In the genomic region with DNA sequence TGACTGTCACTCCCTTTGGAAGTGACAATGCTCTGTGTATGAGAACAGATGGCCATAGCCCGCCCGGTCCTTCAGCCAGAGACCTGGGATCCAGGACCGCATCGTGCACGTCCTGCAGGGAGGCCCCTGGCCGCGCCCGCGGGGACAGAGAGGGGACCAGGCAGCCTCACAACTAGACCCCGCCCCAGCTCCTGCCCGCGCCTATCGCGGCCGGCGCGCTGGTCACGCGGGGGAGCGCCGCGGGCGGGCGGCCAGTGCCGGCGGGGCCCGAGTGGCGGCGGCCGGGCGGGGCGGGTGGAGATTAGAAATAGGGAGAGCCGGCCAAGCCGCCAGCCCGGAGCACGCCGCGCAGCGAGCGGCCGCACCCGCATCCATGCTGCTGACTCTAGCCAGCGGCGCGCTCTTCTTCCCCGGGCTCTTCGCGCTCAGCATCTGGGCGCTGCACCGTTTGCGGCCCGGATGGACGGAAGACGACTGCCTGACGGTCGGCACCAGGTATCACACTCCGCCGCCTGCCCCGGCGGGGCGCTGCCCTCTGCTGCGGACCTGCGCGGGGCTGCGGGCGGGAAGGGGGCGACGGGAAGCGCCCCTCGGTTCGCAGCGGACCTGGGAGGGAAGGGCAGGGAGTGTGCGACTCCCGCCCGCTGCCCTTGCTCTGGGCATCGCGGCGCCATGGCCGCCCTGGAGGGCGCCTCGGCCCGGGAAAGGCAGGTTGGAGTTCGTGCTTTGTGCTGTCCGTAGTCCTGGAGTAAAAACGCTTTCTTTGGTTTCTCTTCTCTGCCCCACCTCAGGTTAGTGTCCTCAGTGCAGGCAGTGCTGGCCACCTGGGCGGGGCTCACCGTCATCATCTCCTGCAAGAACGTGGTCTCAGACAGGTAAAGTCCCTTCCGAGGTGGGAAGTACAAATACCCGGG, we compare ENCODE assay signal across 1 mouse cellular context.
TF ChIP-seq lines count a peak whose summit lies in the region.

No protein-coding gene starts in this region.

TF ChIP-seq in CH12.LX, 34 proteins besides CTCF, POLR2A, EP300 and RAD21:
- TF ChIP-seq MYC (IDR thresholded peaks at IDR 0.05; ENCODE audit: low read depth, low read length) (no peak), PAX5 (IDR thresholded peaks at IDR 0.05; ENCODE audit: low read length) (no peak), ELF1 (IDR thresholded peaks at IDR 0.05; ENCODE audit: low read depth, low read length) (no peak), HCFC1 (IDR thresholded peaks at IDR 0.05; ENCODE audit: low read depth, low read length) (no peak), UBTF (IDR thresholded peaks at IDR 0.05; ENCODE audit: low read depth, low read length) (peak; percentile 98), TCF12 (IDR thresholded peaks at IDR 0.05; ENCODE audit: low read depth, low read length) (peak; percentile 45; the same call in 1 of the 2 replicates), MEF2A (IDR thresholded peaks at IDR 0.05; ENCODE audit: borderline replicate concordance, low read depth, low read length) (no peak; the same call in 1 of the 2 replicates), E2F4 (IDR thresholded peaks at IDR 0.05; ENCODE audit: insufficient replicate concordance, low read depth, low read length) (no peak), NRF1 (IDR thresholded peaks at IDR 0.05; ENCODE audit: low read depth, low read length) (peak; percentile 44; the same call in 1 of the 2 replicates), POLR2AphosphoS2 (IDR thresholded peaks at IDR 0.05; ENCODE audit: low read depth, low read length) (no peak), CHD1 (IDR thresholded peaks at IDR 0.05; ENCODE audit: low read depth, low read length) (no peak), MAZ (IDR thresholded peaks at IDR 0.05; ENCODE audit: low read depth, low read length) (no peak), ZC3H11A (IDR thresholded peaks at IDR 0.05; ENCODE audit: low read depth, low read length) (no peak), ZNF384 (IDR thresholded peaks at IDR 0.05; ENCODE audit: low read depth, low read length) (no peak), ETS1 (conservative IDR thresholded peaks at IDR 0.05; ENCODE audit: low read depth, low read length) (no peak), BHLHE40 (IDR thresholded peaks at IDR 0.05; ENCODE audit: low read depth, low read length) (no peak), ZMIZ1 (IDR thresholded peaks at IDR 0.05; ENCODE audit: low read depth, low read length) (peak; percentile 46; the same call in 1 of the 2 replicates), CHD2 (IDR thresholded peaks at IDR 0.05; ENCODE audit: low read length) (no peak), JUN (IDR thresholded peaks at IDR 0.05; ENCODE audit: insufficient read depth, low read depth, low read length) (no peak), GABPA (IDR thresholded peaks at IDR 0.05; ENCODE audit: insufficient replicate concordance, low read depth, low read length) (no peak), JUND (conservative IDR thresholded peaks at IDR 0.05; ENCODE audit: low read depth, low read length) (no peak), KAT2A (IDR thresholded peaks at IDR 0.05; ENCODE audit: insufficient replicate concordance, low read length) (no peak), NELFE (IDR thresholded peaks at IDR 0.05; ENCODE audit: low read depth, low read length) (peak; percentile 58; the same call in 1 of the 2 replicates), MXI1 (IDR thresholded peaks at IDR 0.05; ENCODE audit: low read depth, low read length) (0 out of 2 replicates have a peak, but pooled peaks have one; percentile 13), IRF4 (IDR thresholded peaks at IDR 0.05; ENCODE audit: low read depth, low read length) (no peak), SMC3 (IDR thresholded peaks at IDR 0.05; ENCODE audit: low read depth, low read length) (no peak), USF2 (conservative IDR thresholded peaks at IDR 0.05; ENCODE audit: low read depth, low read length) (no peak), MAFK (IDR thresholded peaks at IDR 0.05; ENCODE audit: insufficient replicate concordance, low read length) (no peak), TBP (conservative IDR thresholded peaks at IDR 0.05; ENCODE audit: low read depth, low read length) (no peak), SIN3A (IDR thresholded peaks at IDR 0.05; ENCODE audit: low read length) (peak; percentile 27; the same call in 1 of the 2 replicates), ZKSCAN1 (IDR thresholded peaks at IDR 0.05; ENCODE audit: borderline replicate concordance, low read depth, low read length) (no peak), MAX (IDR thresholded peaks at IDR 0.05; ENCODE audit: low read length) (peak; percentile 33; the same call in 1 of the 2 replicates), RCOR1 (conservative IDR thresholded peaks at IDR 0.05; ENCODE audit: low read depth, low read length) (no peak), USF1 (IDR thresholded peaks at IDR 0.05; ENCODE audit: low read depth, low read length) (peak; percentile 73)
